Mouse (Mus musculus) midbrain, embryonic 16.5 days (tissue): ENCODE measurements around the gene Aco2. TPM values are rescaled to one million over a fixed set of nuclear protein-coding genes. Genes with fewer than 3 reads are reported as not detected.

Experiments
- ATAC-seq: fragments of 200-750 bp; cut with Nextera tagmentation; 2 replicates; pipeline ENCODE4 v1.8.0; 2017; ENCODE audit warnings: moderate TSS enrichment
- H3K27ac ChIP-seq: fragments of 300-500 bp; sonication (generic); 2 replicates; pipeline ENCODE4 v1.5.1; 2014; ENCODE audit warnings: mild to moderate bottlenecking, low read length, mixed read lengths
- H3K27me3 ChIP-seq: fragments of 300-500 bp; sonication (generic); 2 replicates; pipeline ENCODE4 v1.6.1; 2014; ENCODE audit warnings: low read depth, low read length, mixed read lengths; ENCODE audit not compliant: control insufficient read depth, insufficient read depth
- H3K36me3 ChIP-seq: fragments of 300-500 bp; sonication (generic); 2 replicates; pipeline ENCODE4 v1.6.1; 2014; ENCODE audit warnings: mild to moderate bottlenecking, low read length, moderate library complexity, mixed read lengths; ENCODE audit not compliant: control insufficient read depth, insufficient read depth
- H3K4me1 ChIP-seq: fragments of 300-500 bp; sonication (generic); 2 replicates; pipeline ENCODE4 v1.6.1; 2014; ENCODE audit warnings: mild to moderate bottlenecking, low read length, mixed read lengths; ENCODE audit not compliant: control insufficient read depth, insufficient read depth
- H3K4me2 ChIP-seq: fragments of 300-500 bp; sonication (generic); 2 replicates; pipeline ENCODE4 v1.6.1; 2014; ENCODE audit warnings: mild to moderate bottlenecking, low read length, mixed read lengths
- H3K4me3 ChIP-seq: fragments of 300-500 bp; sonication (generic); 2 replicates; pipeline ENCODE4 v1.5.1; 2014; ENCODE audit warnings: low read depth, mild to moderate bottlenecking, low read length, moderate library complexity, mixed read lengths
- H3K9ac ChIP-seq: fragments of 300-500 bp; sonication (generic); 2 replicates; pipeline ENCODE4 v1.6.1; 2014; ENCODE audit warnings: low read depth, low read length, mixed read lengths
- H3K9me3 ChIP-seq: fragments of 300-500 bp; sonication (generic); replicated peaks from 2 replicates; pipeline ENCODE4 v1.6.1; 2014; ENCODE audit warnings: mild to moderate bottlenecking, low read length, mixed read lengths; ENCODE audit not compliant: control insufficient read depth, poor library complexity, severe bottlenecking
- WGBS: fragments of 180-500 bp; shearing (Covaris S2); extraction: QIAGEN DNeasy Blood & Tissue Kit; methylation state at CpG from one replicate; pipeline ENCODE4 v1.1.7; 2014; 5-methylcytosine and 5-hydroxymethylcytosine counted together
- polyA plus RNA-seq: library from polyadenylated mRNA; unstranded; fragments of >200 nt; fragmentation: Nextera tagmentation; extraction: Ambion mirVana; gene quantifications from 2 replicates; pipeline ENCODE4 v1.2.1, GENCODE M21; 2015

Aco2 gene
- polyA plus RNA-seq, 1 experiment from 2014 or later: 272 TPM

DNA sequence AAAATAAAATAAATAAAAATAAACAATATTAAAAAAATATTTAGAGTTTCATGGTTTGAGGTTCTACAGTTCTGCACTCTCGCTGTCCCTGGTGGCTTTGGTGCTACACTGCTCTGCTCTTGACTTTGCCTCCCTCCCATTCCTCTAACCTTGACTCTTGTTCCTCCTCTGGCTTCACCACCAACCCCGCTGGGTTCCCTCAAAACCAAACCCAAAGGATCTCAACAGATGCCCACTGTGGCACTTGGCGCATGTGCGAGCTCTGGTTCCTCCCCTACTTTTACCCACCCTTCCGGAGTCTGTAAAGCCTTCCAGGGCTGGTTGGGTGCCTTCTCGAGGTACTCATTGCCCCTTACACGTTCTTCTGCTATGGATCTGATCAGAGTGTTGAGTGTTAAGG lies 29.8 kb upstream of the Aco2 start:
- H3K27me3 ChIP-seq: no peaks in the 10 kb centered on the region
- H3K4me2 ChIP-seq: no peak overlapping the region
- H3K36me3 ChIP-seq: no peaks in the 10 kb centered on the region
- 91% methylated on average over 7 of the region's 7 CpGs for WGBS
- H3K4me1 ChIP-seq: no peaks in the 10 kb centered on the region
- no peak overlapping the region for H3K27ac ChIP-seq
- H3K9me3 ChIP-seq: no peaks in the 10 kb centered on the region
- H3K4me3 ChIP-seq: no peak overlapping the region
- H3K9ac ChIP-seq: no peak overlapping the region
- no peak for ATAC-seq

DNA sequence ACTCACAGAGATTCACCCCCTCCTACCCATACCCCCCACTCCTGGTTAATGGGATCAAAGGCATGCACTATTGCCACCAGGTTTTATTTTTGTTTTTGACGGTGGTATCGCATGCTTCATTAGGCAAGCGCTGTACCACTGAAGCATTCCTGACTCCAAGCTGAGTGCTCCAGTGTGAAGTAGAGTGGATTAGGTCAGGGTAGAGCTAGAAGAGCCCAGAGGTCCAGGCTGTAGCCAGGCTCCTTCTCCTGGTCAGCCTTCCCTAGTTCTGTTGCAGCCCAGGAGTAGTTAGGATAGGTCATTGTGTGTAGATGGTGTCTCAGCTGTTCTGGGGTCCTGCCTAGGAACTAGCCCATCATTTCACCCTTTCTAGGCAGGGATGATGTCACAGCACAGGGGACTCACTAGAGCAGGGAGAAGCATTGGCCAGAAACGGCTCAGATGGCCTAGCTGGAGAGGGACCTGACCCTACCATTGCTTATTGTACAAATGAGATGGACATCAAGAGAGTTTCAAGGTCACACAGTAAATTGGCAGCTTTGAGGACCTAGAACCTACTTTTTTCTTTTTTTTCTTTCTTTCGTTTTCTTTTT lies 27.0 kb upstream of the Aco2 start:
- H3K4me3 ChIP-seq: no peak overlapping the region
- ATAC-seq: no peak
- H3K9ac ChIP-seq: no peak overlapping the region
- no peak overlapping the region for H3K4me2 ChIP-seq
- WGBS: 77% methylated on average over 5 of the region's 5 CpGs
- no peaks in the 10 kb centered on the region for H3K27me3 ChIP-seq
- no peaks in the 10 kb centered on the region for H3K9me3 ChIP-seq
- no peak overlapping the region for H3K27ac ChIP-seq
- H3K36me3 ChIP-seq: peaks cover 2% of the 10 kb centered on the region; the same call in 1 of the 2 replicates
- no peaks in the 10 kb centered on the region for H3K4me1 ChIP-seq

DNA sequence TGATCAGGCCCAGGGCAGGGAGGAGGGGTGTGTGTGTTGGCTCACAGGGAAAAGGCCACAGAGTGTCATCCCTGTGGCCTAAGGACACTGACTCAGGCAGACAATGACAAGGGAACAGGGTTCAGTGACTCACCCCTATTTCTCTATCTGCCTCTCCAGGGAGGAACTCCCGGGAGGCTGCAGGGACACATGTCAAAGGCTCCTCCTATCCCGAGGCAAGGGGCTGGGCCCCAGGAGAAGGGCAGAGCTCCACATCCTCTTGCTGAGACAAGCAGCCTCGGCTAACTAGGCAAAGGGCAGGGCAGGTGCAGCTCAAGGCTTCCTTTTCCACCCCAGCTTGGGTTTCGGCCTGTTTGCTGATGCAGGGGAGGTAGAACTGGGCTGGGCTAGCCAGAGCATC lies 26.4 kb upstream of the Aco2 start:
- H3K36me3 ChIP-seq: peaks cover 8% of the 10 kb centered on the region
- ATAC-seq: no peak
- no peak overlapping the region for H3K4me2 ChIP-seq

DNA sequence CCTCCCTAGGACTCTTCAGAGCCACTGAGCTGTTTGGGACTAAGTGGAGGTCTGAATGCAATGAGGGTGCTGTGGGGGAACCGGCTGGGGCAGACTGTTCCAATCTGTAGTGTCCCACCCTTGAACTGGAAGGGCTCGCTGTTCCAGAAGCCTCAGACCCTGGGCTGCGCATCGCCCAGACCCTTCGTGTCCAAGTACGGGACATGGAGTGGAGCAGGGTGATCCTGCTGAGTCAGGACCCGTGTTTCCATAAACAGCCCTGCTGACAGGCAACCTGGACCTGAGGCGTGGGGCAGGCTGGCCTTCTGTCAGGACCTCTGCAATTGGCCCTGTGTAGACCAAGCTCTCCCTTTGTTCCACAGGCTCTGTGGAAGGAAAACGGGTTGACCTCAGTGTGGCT lies 25.4 kb upstream of the Aco2 start:
- H3K9ac ChIP-seq: no peak overlapping the region
- no peaks in the 10 kb centered on the region for H3K4me1 ChIP-seq
- no peak for ATAC-seq
- no peaks in the 10 kb centered on the region for H3K27me3 ChIP-seq
- H3K27ac ChIP-seq: no peak overlapping the region
- no peak overlapping the region for H3K4me3 ChIP-seq
- H3K36me3 ChIP-seq: peaks cover 18% of the 10 kb centered on the region
- 88% methylated on average over 9 of the region's 9 CpGs for WGBS
- H3K4me2 ChIP-seq: no peak overlapping the region
- no peaks in the 10 kb centered on the region for H3K9me3 ChIP-seq

More for the DNA sequence above, 26.4 kb upstream of the Aco2 start:
- no peaks in the 10 kb centered on the region for H3K9me3 ChIP-seq
- no peak overlapping the region for H3K9ac ChIP-seq
- H3K27ac ChIP-seq: no peak overlapping the region
- 41% methylated on average over 4 of the region's 4 CpGs for WGBS
- no peak overlapping the region for H3K4me3 ChIP-seq
- no peaks in the 10 kb centered on the region for H3K4me1 ChIP-seq
- H3K27me3 ChIP-seq: no peaks in the 10 kb centered on the region

DNA sequence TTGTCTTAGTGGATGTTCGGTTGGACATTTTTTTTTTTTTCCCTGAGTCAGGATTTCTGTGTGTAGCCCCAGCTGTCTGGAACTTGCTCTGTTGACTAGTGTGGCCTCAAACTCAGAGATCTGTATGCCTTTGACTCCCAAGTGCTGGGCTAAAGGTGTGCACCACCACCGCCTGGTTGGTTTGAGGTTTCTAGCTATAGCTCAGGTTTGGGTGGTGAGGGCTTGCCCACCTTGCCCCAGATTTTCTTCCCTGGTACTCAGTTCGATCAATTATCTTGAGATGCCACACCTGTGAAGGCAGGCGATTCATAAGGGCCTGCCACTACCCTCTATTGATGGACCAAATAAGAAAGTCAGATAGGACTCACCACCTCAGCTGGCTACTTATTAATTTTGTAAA lies 24.9 kb upstream of the Aco2 start:
- no peak overlapping the region for H3K9ac ChIP-seq
- peaks cover 18% of the 10 kb centered on the region for H3K36me3 ChIP-seq
- H3K4me3 ChIP-seq: no peak overlapping the region
- H3K27me3 ChIP-seq: no peaks in the 10 kb centered on the region
- WGBS: 95% methylated on average over 4 of the region's 4 CpGs
- ATAC-seq: no peak
- H3K4me1 ChIP-seq: no peaks in the 10 kb centered on the region
- H3K27ac ChIP-seq: no peak overlapping the region
- no peaks in the 10 kb centered on the region for H3K9me3 ChIP-seq
- H3K4me2 ChIP-seq: no peak overlapping the region

DNA sequence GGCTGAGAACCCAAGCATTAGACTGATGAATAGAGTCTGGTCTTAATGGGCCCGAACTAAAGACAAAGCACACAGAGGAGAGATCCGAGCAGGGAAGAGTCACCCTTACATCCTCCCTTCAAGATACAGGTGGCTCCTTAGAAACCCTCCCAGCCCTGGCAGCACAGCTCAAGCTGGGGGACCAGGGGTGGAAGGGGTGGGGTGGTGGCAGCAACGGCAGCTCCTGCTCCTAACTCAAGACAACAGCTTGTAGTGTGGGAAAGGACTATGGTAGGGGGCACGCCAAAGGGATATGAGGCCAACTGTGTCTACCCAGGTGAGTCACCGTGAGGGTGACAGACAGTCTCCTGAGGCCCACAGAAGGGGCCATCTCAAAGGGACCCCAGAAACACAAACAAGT lies 24.2 kb upstream of the Aco2 start:
- Histone ChIP-seq H3K9ac (no peak overlapping the region), H3K4me2 (no peak overlapping the region), H3K27me3 (no peaks in the 10 kb centered on the region), H3K4me3 (no peak overlapping the region), H3K27ac (no peak overlapping the region), H3K4me1 (no peaks in the 10 kb centered on the region), H3K36me3 (peaks cover 18% of the 10 kb centered on the region), H3K9me3 (no peaks in the 10 kb centered on the region)
- 84% methylated on average over 5 of the region's 5 CpGs for WGBS
- ATAC-seq: no peak

DNA sequence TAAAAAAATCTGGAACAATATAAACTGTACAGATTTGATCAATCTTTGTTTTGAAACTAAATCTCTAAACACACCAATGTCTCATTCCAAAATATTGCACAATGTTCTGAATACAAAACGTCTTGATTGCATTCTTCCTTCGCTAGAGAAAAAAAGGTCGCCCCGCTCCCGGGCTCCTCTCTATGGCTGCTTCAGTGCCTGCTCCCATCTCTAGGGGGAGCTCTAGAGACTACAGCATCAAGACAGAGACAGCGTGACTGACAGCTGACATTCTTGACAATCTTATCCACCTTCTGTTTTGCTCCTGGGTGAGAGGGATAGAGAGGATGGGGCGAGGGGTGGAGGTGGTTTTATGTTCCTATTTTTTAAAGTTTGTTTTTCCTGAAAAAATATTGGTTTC lies 23.8 kb upstream of the Aco2 start:
- Histone ChIP-seq H3K9me3 (no peaks in the 10 kb centered on the region), H3K36me3 (peaks cover 18% of the 10 kb centered on the region), H3K27me3 (no peaks in the 10 kb centered on the region), H3K4me1 (no peaks in the 10 kb centered on the region), H3K27ac (no peak overlapping the region), H3K9ac (no peak overlapping the region), H3K4me2 (no peak overlapping the region), H3K4me3 (no peak overlapping the region)
- WGBS: 36% methylated on average over 7 of the region's 7 CpGs
- no peak for ATAC-seq

DNA sequence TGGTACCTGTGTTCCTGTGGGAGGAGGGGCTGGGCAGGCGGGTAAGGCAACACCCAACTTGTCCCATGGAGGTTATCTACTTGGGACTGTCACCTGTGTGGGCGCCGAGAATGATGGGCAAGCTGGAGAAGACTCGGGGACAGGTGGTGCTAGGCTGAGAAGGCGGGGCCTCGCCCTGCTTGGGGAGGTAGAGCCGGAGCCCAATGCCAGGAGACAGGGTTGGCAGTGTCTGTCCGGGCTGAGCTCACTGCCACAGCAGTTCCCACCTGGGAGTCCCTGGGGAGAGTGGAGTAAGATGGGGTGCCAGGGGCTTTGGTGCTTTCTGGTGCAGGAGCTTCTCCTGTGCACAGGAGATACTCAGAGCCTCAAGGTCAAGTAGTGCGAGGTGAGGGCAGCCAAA lies 23.0 kb upstream of the Aco2 start:
- Histone ChIP-seq H3K9me3 (no peaks in the 10 kb centered on the region), H3K4me1 (no peaks in the 10 kb centered on the region), H3K27ac (no peak overlapping the region), H3K27me3 (no peaks in the 10 kb centered on the region), H3K36me3 (peaks cover 18% of the 10 kb centered on the region), H3K9ac (no peak overlapping the region), H3K4me3 (no peak overlapping the region), H3K4me2 (no peak overlapping the region)
- no peak for ATAC-seq
- WGBS: 86% methylated on average over 9 of the region's 9 CpGs

DNA sequence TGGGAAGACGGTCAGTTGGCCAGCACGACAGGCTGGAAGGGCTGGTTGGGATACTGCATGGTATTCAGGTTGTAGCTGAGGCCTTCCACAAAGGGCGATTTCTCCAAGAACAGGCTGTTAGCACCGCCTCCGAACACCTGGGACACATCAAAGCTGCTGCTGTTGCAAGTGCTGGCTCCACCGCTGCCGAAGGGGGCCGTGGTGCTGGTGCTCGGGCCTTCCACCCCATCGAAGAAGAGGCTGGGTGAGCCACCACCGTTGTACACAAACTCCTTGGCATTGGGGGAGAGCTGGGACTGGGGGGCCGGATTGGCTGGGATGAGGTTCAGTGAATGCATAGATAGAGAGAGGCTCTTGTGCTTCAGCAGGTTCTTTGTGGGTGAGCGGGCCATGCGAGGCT lies 21.4 kb upstream of the Aco2 start:
- H3K36me3 ChIP-seq: peaks cover 18% of the 10 kb centered on the region
- 85% methylated on average over 14 of the region's 14 CpGs for WGBS
- H3K4me2 ChIP-seq: no peak overlapping the region
- no peak overlapping the region for H3K9ac ChIP-seq
- H3K9me3 ChIP-seq: no peaks in the 10 kb centered on the region
- no peak overlapping the region for H3K4me3 ChIP-seq
- H3K27ac ChIP-seq: no peak overlapping the region
- no peak for ATAC-seq
- no peaks in the 10 kb centered on the region for H3K27me3 ChIP-seq
- H3K4me1 ChIP-seq: peaks cover 4% of the 10 kb centered on the region
